Mouse (Mus musculus) midbrain, embryonic 14.5 days (tissue): ENCODE results near the gene Sdc4. TPM values are rescaled to one million over a fixed set of nuclear protein-coding genes. Genes with fewer than 3 reads are reported as not detected.

Experiments
- ATAC-seq: fragments of 200-750 bp; cut with Nextera tagmentation; 2 replicates; pipeline ENCODE4 v1.8.0; 2017; ENCODE audit warnings: moderate number of reproducible peaks, moderate library complexity; ENCODE audit not compliant: low FRiP score, low TSS enrichment
- DNase-seq: peaks from one replicate; pipeline ENCODE4 v3.0.0-alpha.2; 2015
- H3K27ac ChIP-seq: fragments of 300-500 bp; sonication (generic); replicated peaks from 2 replicates; pipeline ENCODE4 v1.5.1; 2014; ENCODE audit warnings: mild to moderate bottlenecking, low read depth, low read length, moderate library complexity
- H3K27me3 ChIP-seq: fragments of 300-500 bp; sonication (generic); 2 replicates; pipeline ENCODE4 v1.6.1; 2014; ENCODE audit warnings: low read length, control low read depth, mixed read lengths; ENCODE audit not compliant: control insufficient read depth, insufficient read depth
- H3K36me3 ChIP-seq: fragments of 300-500 bp; sonication (generic); 2 replicates; pipeline ENCODE4 v1.6.1; 2014; ENCODE audit warnings: low read length, control low read depth; ENCODE audit not compliant: control insufficient read depth, insufficient read depth
- H3K4me1 ChIP-seq: fragments of 300-500 bp; sonication (generic); 2 replicates; pipeline ENCODE4 v1.6.1; 2014; ENCODE audit warnings: mild to moderate bottlenecking, antibody characterized with exemption, low read length, control low read depth; ENCODE audit not compliant: control insufficient read depth, insufficient read depth
- H3K4me2 ChIP-seq: fragments of 300-500 bp; sonication (generic); 2 replicates; pipeline ENCODE4 v1.6.1; 2014; ENCODE audit warnings: mild to moderate bottlenecking, low read length, moderate library complexity
- H3K4me3 ChIP-seq: fragments of 300-500 bp; sonication (generic); replicated peaks from 2 replicates; pipeline ENCODE4 v1.5.1; 2014; ENCODE audit warnings: low read depth, low read length
- H3K9ac ChIP-seq: fragments of 300-500 bp; sonication (generic); replicated peaks from 2 replicates; pipeline ENCODE4 v1.6.1; 2014; ENCODE audit warnings: mild to moderate bottlenecking, low read length, moderate library complexity
- H3K9me3 ChIP-seq: fragments of 300-500 bp; sonication (generic); 2 replicates; pipeline ENCODE4 v1.6.1; 2016; ENCODE audit warnings: low read length, control low read depth, mixed read lengths; ENCODE audit not compliant: control insufficient read depth
- WGBS: fragments of 180-500 bp; shearing (Covaris S2); extraction: QIAGEN DNeasy Blood & Tissue Kit; methylation state at CpG from one replicate; pipeline ENCODE4 v1.1.7; 2014; 5-methylcytosine and 5-hydroxymethylcytosine counted together
- polyA plus RNA-seq: library from polyadenylated mRNA; unstranded; fragments of >200 nt; fragmentation: Nextera tagmentation; extraction: Ambion mirVana; gene quantifications from 2 replicates; pipeline ENCODE4 v1.2.1, GENCODE M21; 2014

The Sdc4 gene
- polyA plus RNA-seq, 1 experiment from 2014 or later, result 4.9 TPM

GRCm38 (mm10) chr2:164444701-164445100 lies 1.0 kb upstream of the Sdc4 start:
- Histone ChIP-seq H3K36me3 (no peaks in the 10 kb centered on the region), H3K4me1 (peaks cover 13% of the 10 kb centered on the region), H3K9ac (no peak overlapping the region), H3K4me3 (no peak overlapping the region), H3K9me3 (no peaks in the 10 kb centered on the region), H3K27ac (no peak overlapping the region), H3K4me2 (no peak overlapping the region), H3K27me3 (peaks cover 15% of the 10 kb centered on the region)
- 91% methylated on average over 2 of the region's 2 CpGs for WGBS
- no peak for ATAC-seq
- no peak for DNase-seq

GRCm38 (mm10) chr2:164443051-164443437 lies 643 bp downstream of the Sdc4 start:
- peak; percentile 85 for DNase-seq
- Histone ChIP-seq H3K36me3 (no peaks in the 10 kb centered on the region), H3K27me3 (peaks cover 15% of the 10 kb centered on the region), H3K9ac (peak overlapping the region; percentile 63), H3K27ac (no peak overlapping the region), H3K4me1 (peaks cover 13% of the 10 kb centered on the region), H3K4me2 (peak overlapping the region; percentile 96), H3K4me3 (peak overlapping the region; percentile 43), H3K9me3 (no peaks in the 10 kb centered on the region)
- ATAC-seq, result peak; percentile 73; the same call in 1 of the 2 replicates
- WGBS, result under 1% methylated on average over 26 of the region's 26 CpGs

DNA sequence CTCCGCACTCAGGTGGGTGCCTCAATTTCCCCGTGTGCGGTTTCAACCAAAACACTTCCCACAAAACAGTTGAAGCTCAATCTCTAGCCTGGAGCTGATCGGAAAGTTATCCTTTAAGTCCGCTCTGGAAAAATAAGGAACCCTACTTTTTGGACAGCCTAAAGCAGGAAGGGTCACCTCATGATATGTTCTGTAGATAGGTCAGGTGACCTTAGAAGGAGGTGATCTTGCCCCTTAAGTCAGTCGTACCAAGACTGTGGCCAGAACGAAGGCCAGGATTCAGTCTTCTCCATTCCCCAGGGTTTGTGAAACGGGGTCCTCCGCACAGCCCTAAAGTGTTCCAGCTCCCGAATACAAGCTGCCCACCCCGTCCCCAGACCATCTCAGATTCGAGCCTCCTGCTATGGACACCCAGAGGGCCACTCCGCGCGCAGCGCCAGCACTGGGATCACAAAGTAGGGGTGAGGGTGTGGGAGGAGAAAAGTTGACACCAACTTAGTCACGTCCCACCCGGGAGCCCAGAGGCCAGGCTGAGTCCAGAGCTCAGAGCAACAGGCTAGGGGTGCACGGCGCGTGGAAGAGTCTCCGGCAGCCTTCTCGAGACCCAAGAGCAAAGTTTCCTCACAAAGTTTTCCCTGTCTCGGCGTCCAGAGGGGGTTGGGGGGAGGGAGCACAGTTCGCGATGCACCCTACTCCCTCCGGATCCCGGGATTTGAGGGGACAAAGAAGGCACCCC lies 1.2 kb downstream of the Sdc4 start:
- H3K4me1 ChIP-seq, result peaks cover 13% of the 10 kb centered on the region
- WGBS, result 2% methylated on average over 29 of the region's 29 CpGs
- DNase-seq (peak; percentile 28), ATAC-seq (peak; percentile 24; the same call in 1 of the 2 replicates)
- H3K27ac ChIP-seq, result no peak overlapping the region
- peak overlapping the region; percentile 63 for H3K9ac ChIP-seq
- H3K4me2 ChIP-seq, result peak overlapping the region; percentile 96
- H3K36me3 ChIP-seq, result no peaks in the 10 kb centered on the region
- H3K27me3 ChIP-seq, result peaks cover 15% of the 10 kb centered on the region
- H3K9me3 ChIP-seq, result no peaks in the 10 kb centered on the region
- H3K4me3 ChIP-seq, result peak overlapping the region; percentile 43

DNA sequence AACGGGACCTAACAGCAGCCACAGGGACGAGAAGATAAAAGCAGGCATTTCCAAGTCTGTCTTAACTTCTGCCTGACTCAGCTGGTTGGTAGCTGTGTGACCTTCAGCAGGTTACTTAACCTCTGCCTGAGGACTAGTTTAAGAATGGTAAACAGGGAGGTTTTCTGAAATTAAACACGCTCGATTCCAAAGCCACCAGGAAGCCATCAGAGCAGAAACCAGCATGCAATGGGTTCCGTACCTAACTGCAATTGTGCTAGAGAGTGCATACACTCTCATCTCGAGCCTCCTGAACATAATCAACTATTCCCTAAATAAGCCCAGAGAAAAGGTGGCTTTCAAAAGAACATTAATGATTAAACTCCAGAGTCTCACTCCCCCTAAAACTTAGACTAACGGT lies 2.0 kb downstream of the Sdc4 start:
- ATAC-seq, result no peak
- no peak for DNase-seq
- peaks cover 15% of the 10 kb centered on the region for H3K27me3 ChIP-seq
- H3K27ac ChIP-seq, result no peak overlapping the region
- H3K9ac ChIP-seq, result no peak overlapping the region
- H3K4me3 ChIP-seq, result no peak overlapping the region
- H3K4me2 ChIP-seq, result peak overlapping the region; percentile 96; the same call in 1 of the 2 replicates
- no peaks in the 10 kb centered on the region for H3K9me3 ChIP-seq
- no peaks in the 10 kb centered on the region for H3K36me3 ChIP-seq
- peaks cover 13% of the 10 kb centered on the region for H3K4me1 ChIP-seq
- WGBS, result 32% methylated on average over 7 of the region's 7 CpGs

- no peak for DNase-seq
- Histone ChIP-seq H3K9ac (no peak overlapping the region), H3K4me2 (no peak overlapping the region), H3K4me3 (no peak overlapping the region), H3K9me3 (no peaks in the 10 kb centered on the region), H3K4me1 (peaks cover 13% of the 10 kb centered on the region), H3K36me3 (no peaks in the 10 kb centered on the region), H3K27ac (no peak overlapping the region), H3K27me3 (peaks cover 15% of the 10 kb centered on the region)
- 46% methylated on average over 8 of the region's 8 CpGs for WGBS
- ATAC-seq, result no peak
Observed at GRCm38 (mm10) chr2:164441155-164441554, 2.5 kb downstream of the Sdc4 start.

GRCm38 (mm10) chr2:164440314-164440713 lies 3.4 kb downstream of the Sdc4 start:
- Histone ChIP-seq H3K27ac (no peak overlapping the region), H3K4me2 (no peak overlapping the region), H3K36me3 (no peaks in the 10 kb centered on the region), H3K9me3 (no peaks in the 10 kb centered on the region), H3K9ac (no peak overlapping the region), H3K4me3 (no peak overlapping the region), H3K4me1 (peaks cover 13% of the 10 kb centered on the region), H3K27me3 (peaks cover 15% of the 10 kb centered on the region)
- DNase-seq, result no peak
- ATAC-seq, result no peak
- WGBS, result 88% methylated on average over 5 of the region's 5 CpGs

GRCm38 (mm10) chr2:164439001-164439421 lies 4.7 kb downstream of the Sdc4 start:
- no peak overlapping the region for H3K4me3 ChIP-seq
- WGBS, result 75% methylated on average over 3 of the region's 3 CpGs
- H3K27me3 ChIP-seq, result peaks cover 15% of the 10 kb centered on the region
- H3K9me3 ChIP-seq, result no peaks in the 10 kb centered on the region
- no peak overlapping the region for H3K27ac ChIP-seq
- no peak for ATAC-seq
- H3K36me3 ChIP-seq, result no peaks in the 10 kb centered on the region
- H3K4me1 ChIP-seq, result peaks cover 13% of the 10 kb centered on the region
- DNase-seq, result no peak
- H3K9ac ChIP-seq, result no peak overlapping the region
- no peak overlapping the region for H3K4me2 ChIP-seq

DNA sequence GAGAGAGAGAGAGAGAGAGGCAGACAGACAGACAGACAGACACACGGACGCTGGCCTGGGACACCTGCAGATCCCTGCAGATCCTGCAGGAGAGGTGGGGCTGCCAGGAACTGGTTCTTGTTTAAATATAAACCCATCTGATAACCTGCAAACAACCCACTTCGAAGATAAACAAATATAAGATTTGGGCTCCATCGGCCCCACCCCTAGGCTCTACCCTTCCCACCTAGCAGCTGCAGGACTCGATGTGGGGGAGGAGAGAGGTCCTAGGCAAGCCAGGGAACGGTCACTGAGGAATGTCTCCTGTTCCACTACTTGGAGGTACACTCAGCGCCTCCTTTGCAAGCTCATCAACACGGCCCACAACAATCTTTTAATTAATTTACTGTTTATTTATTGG lies 5.4 kb downstream of the Sdc4 start:
- Histone ChIP-seq H3K4me1 (peaks cover 9% of the 10 kb centered on the region), H3K36me3 (no peaks in the 10 kb centered on the region), H3K27me3 (peaks cover 15% of the 10 kb centered on the region), H3K9ac (no peak overlapping the region), H3K4me3 (no peak overlapping the region), H3K4me2 (no peak overlapping the region), H3K27ac (no peak overlapping the region), H3K9me3 (no peaks in the 10 kb centered on the region)
- ATAC-seq (no peak), DNase-seq (no peak)
- 76% methylated on average over 8 of the region's 8 CpGs for WGBS

- Histone ChIP-seq H3K4me3 (no peak overlapping the region), H3K4me2 (no peak overlapping the region), H3K27me3 (peaks cover 13% of the 10 kb centered on the region), H3K9ac (no peak overlapping the region), H3K4me1 (peaks cover 3% of the 10 kb centered on the region), H3K9me3 (no peaks in the 10 kb centered on the region), H3K36me3 (no peaks in the 10 kb centered on the region), H3K27ac (no peak overlapping the region)
- WGBS, result 81% methylated on average over 6 of the region's 6 CpGs
- DNase-seq (no peak), ATAC-seq (no peak)
Observed at GRCm38 (mm10) chr2:164437710-164438109, 6.0 kb downstream of the Sdc4 start.
